Mouse (Mus musculus) hindbrain, embryonic 11.5 days (tissue): ENCODE results near the gene Hdgf. TPM values are rescaled to one million over a fixed set of nuclear protein-coding genes. Genes with fewer than 3 reads are reported as not detected.

Source experiments
- ATAC-seq: fragments of 200-750 bp; cut with Nextera tagmentation; 2 replicates; pipeline ENCODE4 v1.8.0; 2017; ENCODE audit warnings: mild to moderate bottlenecking, moderate TSS enrichment, moderate library complexity; ENCODE audit not compliant: low FRiP score
- DNase-seq: peaks from one replicate; pipeline ENCODE4 v3.0.0-alpha.2; 2015; ENCODE audit warnings: low spot score
- H3K27ac ChIP-seq: fragments of 300-500 bp; sonication (generic); 2 replicates; pipeline ENCODE4 v1.5.1; 2014; ENCODE audit warnings: mild to moderate bottlenecking, low read depth, low read length
- H3K27me3 ChIP-seq: fragments of 300-500 bp; sonication (generic); 2 replicates; pipeline ENCODE4 v1.6.1; 2014; ENCODE audit warnings: mild to moderate bottlenecking, low read length, moderate library complexity, mixed read lengths; ENCODE audit not compliant: control insufficient read depth, insufficient read depth
- H3K36me3 ChIP-seq: fragments of 300-500 bp; sonication (generic); 2 replicates; pipeline ENCODE4 v1.6.1; 2014; ENCODE audit warnings: mild to moderate bottlenecking, low read length, moderate library complexity, mixed read lengths; ENCODE audit not compliant: control insufficient read depth, insufficient read depth
- H3K4me1 ChIP-seq: fragments of 300-500 bp; sonication (generic); replicated peaks from 2 replicates; pipeline ENCODE4 v1.6.1; 2014; ENCODE audit warnings: low read length, mixed read lengths; ENCODE audit not compliant: control insufficient read depth, insufficient read depth
- H3K4me2 ChIP-seq: fragments of 300-500 bp; sonication (generic); replicated peaks from 2 replicates; pipeline ENCODE4 v1.6.1; 2014; ENCODE audit warnings: mild to moderate bottlenecking, low read depth, low read length
- H3K4me3 ChIP-seq: fragments of 300-500 bp; sonication (generic); 2 replicates; pipeline ENCODE4 v1.5.1; 2014; ENCODE audit warnings: low read depth, low read length
- H3K9ac ChIP-seq: fragments of 300-500 bp; sonication (generic); 2 replicates; pipeline ENCODE4 v1.6.1; 2014; ENCODE audit warnings: low read depth, low read length
- H3K9me3 ChIP-seq: fragments of 300-500 bp; sonication (generic); 2 replicates; pipeline ENCODE4 v1.6.1; 2016; ENCODE audit warnings: low read length; ENCODE audit not compliant: control insufficient read depth
- WGBS: fragments of 180-500 bp; shearing (Covaris S2); extraction: QIAGEN DNeasy Blood & Tissue Kit; methylation state at CpG from one replicate; pipeline ENCODE4 v1.1.7; 2014; 5-methylcytosine and 5-hydroxymethylcytosine counted together
- polyA plus RNA-seq: library from polyadenylated mRNA; unstranded; fragments of >200 nt; fragmentation: Nextera tagmentation; extraction: Ambion mirVana; gene quantifications from 2 replicates; pipeline ENCODE4 v1.2.1, GENCODE M21; 2014

Hdgf gene
- polyA plus RNA-seq, 1 experiment from 2014 or later: 202 TPM

DNA sequence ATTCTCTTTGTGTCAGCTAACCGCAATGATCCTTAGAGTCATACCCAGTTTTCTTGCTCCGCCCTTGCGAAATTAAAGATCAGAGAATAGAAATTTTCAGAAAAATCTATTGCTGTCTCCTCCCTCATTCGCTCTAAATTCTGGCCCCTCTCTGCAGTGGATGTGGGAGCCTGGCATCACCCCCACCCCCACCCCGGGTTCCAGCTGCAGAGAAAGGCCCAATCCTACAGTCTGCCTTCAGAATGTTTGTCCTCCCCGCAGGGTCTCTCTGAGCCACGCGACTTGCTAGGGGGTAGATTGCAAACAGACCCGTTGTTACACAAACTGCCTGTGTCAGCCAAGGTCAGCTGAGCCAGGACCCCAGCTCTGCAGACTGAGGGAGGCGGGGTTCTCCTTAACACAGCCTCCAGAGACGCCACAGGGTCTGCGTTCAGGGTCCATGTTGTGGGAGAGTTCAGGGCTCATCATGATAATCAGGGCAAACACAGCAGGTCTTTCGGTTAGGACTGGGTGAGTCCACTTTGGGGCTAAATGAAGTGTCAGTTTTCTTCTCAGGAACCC is 43.9 kb downstream of the Hdgf start:
- peak overlapping the region; percentile 91 for H3K27ac ChIP-seq
- peak overlapping the region; percentile 86 for H3K4me2 ChIP-seq
- no peak for ATAC-seq
- no peaks in the 10 kb centered on the region for H3K36me3 ChIP-seq
- H3K27me3 ChIP-seq: no peaks in the 10 kb centered on the region
- H3K9me3 ChIP-seq: no peaks in the 10 kb centered on the region
- under 1% methylated on average over 13 of the region's 13 CpGs for WGBS
- peak overlapping the region; percentile 57 for H3K4me3 ChIP-seq
- H3K4me1 ChIP-seq: peaks cover 41% of the 10 kb centered on the region
- DNase-seq: peak; percentile 64
- H3K9ac ChIP-seq: peak overlapping the region; percentile 73

DNA sequence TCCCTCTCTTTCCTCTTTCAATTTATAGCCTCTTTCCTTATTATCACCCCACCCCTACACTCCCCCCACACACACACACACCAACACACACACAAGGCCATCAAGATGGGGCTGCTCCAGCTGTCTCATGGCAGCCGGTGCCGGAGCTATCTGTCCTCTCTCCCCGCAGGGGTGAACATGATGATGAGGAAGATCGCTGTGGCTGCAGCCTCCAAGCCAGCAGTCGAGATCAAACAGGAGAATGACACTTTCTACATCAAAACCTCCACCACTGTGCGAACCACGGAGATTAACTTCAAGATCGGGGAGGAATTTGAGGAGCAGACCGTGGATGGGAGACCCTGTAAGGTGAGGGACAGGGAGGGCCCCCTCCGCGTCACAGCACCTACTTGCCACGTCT is 45.8 kb downstream of the Hdgf start:
- DNase-seq (no peak), ATAC-seq (no peak)
- Histone ChIP-seq H3K27me3 (no peaks in the 10 kb centered on the region), H3K4me2 (peak overlapping the region; percentile 86), H3K4me1 (peaks cover 23% of the 10 kb centered on the region), H3K9me3 (no peaks in the 10 kb centered on the region), H3K4me3 (peak overlapping the region; percentile 23), H3K9ac (peak overlapping the region; percentile 25; the same call in 1 of the 2 replicates), H3K36me3 (no peaks in the 10 kb centered on the region), H3K27ac (peak overlapping the region; percentile 75)
- WGBS: 5% methylated on average over 12 of the region's 12 CpGs

DNA sequence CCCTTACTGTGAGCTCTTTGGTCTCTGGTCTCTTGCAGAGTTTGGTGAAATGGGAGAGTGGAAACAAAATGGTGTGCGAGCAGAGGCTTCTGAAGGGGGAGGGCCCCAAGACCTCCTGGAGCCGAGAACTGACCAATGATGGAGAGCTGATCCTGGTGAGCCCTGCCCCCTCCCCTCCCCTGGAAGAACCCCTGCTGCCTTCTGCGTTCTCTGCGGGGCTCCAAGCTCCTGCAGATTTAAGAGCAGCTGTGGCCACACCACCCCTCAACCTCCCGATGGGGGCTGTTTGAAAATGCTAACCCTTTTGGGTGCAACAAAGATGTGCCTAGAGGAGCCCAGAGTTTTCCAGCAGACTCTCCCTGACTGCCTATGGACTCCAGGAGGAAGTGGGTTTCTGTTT is 46.3 kb downstream of the Hdgf start:
- 5% methylated on average over 5 of the region's 5 CpGs for WGBS
- Histone ChIP-seq H3K4me2 (peak overlapping the region; percentile 86), H3K9ac (peak overlapping the region; percentile 28), H3K9me3 (no peaks in the 10 kb centered on the region), H3K27me3 (no peaks in the 10 kb centered on the region), H3K36me3 (no peaks in the 10 kb centered on the region), H3K4me3 (peak overlapping the region; percentile 23), H3K27ac (peak overlapping the region; percentile 75), H3K4me1 (peaks cover 18% of the 10 kb centered on the region; the same call in 1 of the 2 replicates)
- DNase-seq (peak; percentile 60), ATAC-seq (peak; percentile 21; the same call in 1 of the 2 replicates)

DNA sequence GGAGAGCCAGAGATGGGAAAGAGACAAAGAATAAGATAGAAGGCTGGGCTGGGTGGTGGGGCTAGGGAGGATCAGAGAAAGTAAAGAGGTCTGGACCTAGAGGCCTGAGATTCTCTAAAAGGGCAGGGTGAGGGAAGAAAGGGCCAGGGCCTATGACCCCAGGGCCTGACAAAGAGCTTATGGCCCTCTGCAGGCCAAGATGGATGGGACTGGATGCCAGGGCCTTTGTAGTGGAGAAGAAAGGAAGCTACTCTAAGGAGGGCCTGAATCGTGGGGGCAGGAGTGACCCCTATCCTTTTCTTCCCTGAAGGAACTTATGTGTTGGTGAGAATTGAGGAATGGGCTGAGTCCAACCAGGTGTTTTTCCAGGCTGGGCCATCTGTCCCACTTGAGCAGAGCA is 51.9 kb downstream of the Hdgf start:
- DNase-seq (no peak), ATAC-seq (no peak)
- 0% methylated on average over 1 of the region's 1 CpGs for WGBS
- H3K27me3 ChIP-seq: no peaks in the 10 kb centered on the region
- H3K9me3 ChIP-seq: no peaks in the 10 kb centered on the region
- H3K36me3 ChIP-seq: no peaks in the 10 kb centered on the region
- H3K4me2 ChIP-seq: no peak overlapping the region
- no peak overlapping the region for H3K4me3 ChIP-seq
- H3K4me1 ChIP-seq: peaks cover 17% of the 10 kb centered on the region
- peak overlapping the region; percentile 43; the same call in 1 of the 2 replicates for H3K27ac ChIP-seq
- H3K9ac ChIP-seq: no peak overlapping the region

DNA sequence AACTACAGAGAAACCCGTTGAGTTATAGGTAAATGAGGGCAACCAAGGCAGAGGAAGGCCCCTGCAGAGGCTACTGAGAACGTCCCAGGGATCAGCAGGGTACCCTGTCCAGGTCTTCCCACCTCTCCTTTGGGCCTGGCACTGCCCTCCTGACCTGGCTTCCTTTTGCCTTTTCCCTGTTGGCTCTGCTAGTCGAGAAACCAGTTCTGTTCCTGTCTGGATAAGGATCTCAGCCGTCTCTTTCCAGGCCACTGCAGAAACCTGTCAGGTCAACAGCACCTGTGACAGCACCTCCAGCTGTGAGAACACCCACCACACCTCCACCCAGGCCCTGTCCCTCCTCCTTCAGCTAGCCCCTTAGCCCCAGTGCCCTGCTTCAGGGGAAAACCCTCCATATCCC is 52.4 kb downstream of the Hdgf start:
- Histone ChIP-seq H3K9me3 (no peaks in the 10 kb centered on the region), H3K27ac (peak overlapping the region; percentile 43; the same call in 1 of the 2 replicates), H3K4me1 (peaks cover 16% of the 10 kb centered on the region), H3K9ac (no peak overlapping the region), H3K4me2 (no peak overlapping the region), H3K36me3 (no peaks in the 10 kb centered on the region), H3K27me3 (no peaks in the 10 kb centered on the region), H3K4me3 (no peak overlapping the region)
- 7% methylated on average over 4 of the region's 4 CpGs for WGBS
- no peak for DNase-seq
- ATAC-seq: no peak

DNA sequence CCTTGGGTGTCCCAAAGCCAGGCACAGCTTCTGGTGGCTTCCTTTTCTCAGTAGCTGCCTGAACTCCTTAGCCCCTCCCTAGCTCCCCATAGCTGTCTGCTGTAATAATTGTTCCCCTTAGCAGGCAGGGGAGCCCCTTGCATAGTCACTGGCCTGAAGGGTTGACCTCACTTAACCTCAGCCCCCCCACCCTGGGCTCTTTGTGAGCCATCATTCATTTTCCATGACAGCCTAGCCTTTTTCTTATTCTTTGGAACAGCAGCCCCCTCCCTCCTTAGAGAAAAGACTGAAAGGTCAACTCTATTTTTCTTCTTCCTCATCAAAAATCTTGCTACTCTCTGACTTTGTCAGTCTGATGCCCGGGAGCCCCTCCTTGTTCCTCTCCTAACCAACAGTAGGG is 52.8 kb downstream of the Hdgf start:
- H3K27ac ChIP-seq: peak overlapping the region; percentile 97
- DNase-seq: peak; percentile 53

DNA sequence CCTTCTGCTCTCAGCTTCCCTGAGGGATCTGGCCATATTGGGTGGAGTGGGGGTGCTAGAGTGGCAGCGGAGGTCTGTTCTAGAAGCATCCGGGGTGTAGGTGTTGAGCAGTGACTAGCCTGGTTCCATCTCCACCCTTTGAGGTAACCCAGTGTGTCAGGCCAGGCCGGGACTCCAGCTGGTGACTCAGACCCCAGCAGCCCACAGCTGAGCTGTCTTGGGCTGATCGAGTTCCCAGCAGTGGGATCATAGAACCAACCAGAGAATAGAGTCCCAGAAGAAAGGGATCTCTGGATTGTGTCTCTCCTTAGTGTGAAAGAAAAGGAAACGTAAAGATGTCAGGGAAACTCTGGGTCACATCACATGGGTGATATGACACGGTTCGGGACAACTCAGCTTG is 53.2 kb downstream of the Hdgf start:
- Histone ChIP-seq H3K27me3 (no peaks in the 10 kb centered on the region), H3K4me1 (peaks cover 16% of the 10 kb centered on the region), H3K4me3 (no peak overlapping the region), H3K36me3 (no peaks in the 10 kb centered on the region), H3K27ac (peak overlapping the region; percentile 97; the same call in 1 of the 2 replicates), H3K9me3 (no peaks in the 10 kb centered on the region), H3K4me2 (no peak overlapping the region), H3K9ac (no peak overlapping the region)
- WGBS: 31% methylated on average over 7 of the region's 7 CpGs
- ATAC-seq (no peak), DNase-seq (no peak)

More for the DNA sequence above, 52.8 kb downstream of the Hdgf start:
- WGBS: 0% methylated on average over 1 of the region's 1 CpGs
- H3K9ac ChIP-seq: no peak overlapping the region
- ATAC-seq: no peak
- peaks cover 16% of the 10 kb centered on the region for H3K4me1 ChIP-seq
- H3K4me3 ChIP-seq: no peak overlapping the region
- no peaks in the 10 kb centered on the region for H3K36me3 ChIP-seq
- H3K27me3 ChIP-seq: no peaks in the 10 kb centered on the region
- no peak overlapping the region for H3K4me2 ChIP-seq
- H3K9me3 ChIP-seq: no peaks in the 10 kb centered on the region

DNA sequence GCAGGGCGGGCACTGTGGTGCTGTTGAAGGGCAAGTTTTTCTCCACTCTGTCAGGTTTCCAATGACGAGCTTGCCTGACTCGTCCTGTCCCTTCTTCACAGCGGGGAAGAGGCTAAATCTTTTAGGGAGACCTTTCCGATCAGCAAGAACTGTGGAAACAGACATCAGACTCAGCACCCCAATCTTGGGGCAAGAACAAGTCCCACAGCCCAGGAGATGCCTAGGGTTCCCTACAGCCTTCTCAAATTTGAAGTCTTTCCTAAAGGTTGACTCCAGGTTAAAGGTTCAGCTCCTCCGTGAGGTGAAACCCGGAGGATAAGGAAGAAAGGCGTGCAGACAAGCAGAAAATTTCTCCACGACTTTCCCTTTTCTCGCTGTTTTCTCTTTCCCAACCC is 54.1 kb downstream of the Hdgf start:
- Histone ChIP-seq H3K4me3 (peak overlapping the region; percentile 31), H3K9ac (peak overlapping the region; percentile 67), H3K4me2 (peak overlapping the region; percentile 56), H3K36me3 (no peaks in the 10 kb centered on the region), H3K27ac (peak overlapping the region; percentile 97), H3K4me1 (peaks cover 16% of the 10 kb centered on the region), H3K27me3 (no peaks in the 10 kb centered on the region), H3K9me3 (no peaks in the 10 kb centered on the region)
- WGBS: 1% methylated on average over 10 of the region's 10 CpGs
- no peak for DNase-seq
- no peak for ATAC-seq

DNA sequence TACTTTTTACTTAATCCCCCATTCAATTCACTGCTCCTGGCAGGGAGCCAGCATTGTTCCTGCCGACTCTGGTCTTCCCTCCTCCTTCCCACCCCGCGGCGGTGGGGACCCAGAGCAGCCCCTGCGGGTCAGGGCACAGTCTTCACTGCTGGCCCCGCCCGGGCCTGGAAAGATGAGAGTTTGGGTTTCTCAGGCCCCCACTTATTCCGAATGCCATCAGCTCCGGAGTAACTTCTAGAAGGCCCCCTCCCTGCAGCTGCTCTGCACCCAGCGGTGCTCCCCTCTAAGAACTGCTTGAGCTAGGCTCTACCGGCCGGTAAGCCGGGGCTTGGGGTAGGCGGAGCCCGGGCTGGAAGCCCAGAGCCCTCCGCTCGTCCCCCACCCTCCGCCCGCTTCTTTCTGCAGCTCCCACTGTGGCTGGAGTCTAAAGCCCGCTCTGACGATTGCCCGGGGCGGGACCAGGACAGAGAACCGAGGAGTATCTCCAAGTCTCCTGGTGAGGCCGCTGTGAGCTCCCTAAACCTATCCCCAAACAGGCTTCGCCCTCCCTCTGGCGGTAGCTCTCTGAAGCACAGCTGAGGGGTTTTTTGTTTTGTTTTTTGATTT is 54.6 kb downstream of the Hdgf start:
- Histone ChIP-seq H3K36me3 (no peaks in the 10 kb centered on the region), H3K27me3 (no peaks in the 10 kb centered on the region), H3K27ac (peak overlapping the region; percentile 97), H3K4me3 (peak overlapping the region; percentile 31), H3K9ac (peak overlapping the region; percentile 67), H3K9me3 (no peaks in the 10 kb centered on the region), H3K4me1 (peaks cover 16% of the 10 kb centered on the region), H3K4me2 (peak overlapping the region; percentile 56)
- 0% methylated on average over 27 of the region's 27 CpGs for WGBS
- peak; percentile 96 for ATAC-seq
- DNase-seq: peak; percentile 94
